Mouse (Mus musculus): ENCODE measurements at regions not wholly inside any gene's neighbourhood (a gene's known extent, or its start where the extent isn't known, plus 50 kb on each side); places are given as distances from the start of the nearest gene placed in this dataset.

GRCm38 (mm10) chr12:68862991-68863356, 296.0 kb downstream of the Rps29 start:
- H3K27me3 ChIP-seq = no peaks in the 10 kb centered on the region
- H3K27ac ChIP-seq = no peak overlapping the region
- no peak overlapping the region for H3K9ac ChIP-seq
- 41% methylated on average over 3 of the region's 3 CpGs for WGBS
- no peak overlapping the region for H3K4me2 ChIP-seq
- H3K4me1 ChIP-seq = no peaks in the 10 kb centered on the region
- H3K9me3 ChIP-seq (replicated peaks) = no peaks in the 10 kb centered on the region
- no peak overlapping the region for H3K4me3 ChIP-seq
- ATAC-seq = peak; percentile 60
- H3K36me3 ChIP-seq (ENCODE audit: poor library complexity, severe bottlenecking) = no peaks in the 10 kb centered on the region

DNA sequence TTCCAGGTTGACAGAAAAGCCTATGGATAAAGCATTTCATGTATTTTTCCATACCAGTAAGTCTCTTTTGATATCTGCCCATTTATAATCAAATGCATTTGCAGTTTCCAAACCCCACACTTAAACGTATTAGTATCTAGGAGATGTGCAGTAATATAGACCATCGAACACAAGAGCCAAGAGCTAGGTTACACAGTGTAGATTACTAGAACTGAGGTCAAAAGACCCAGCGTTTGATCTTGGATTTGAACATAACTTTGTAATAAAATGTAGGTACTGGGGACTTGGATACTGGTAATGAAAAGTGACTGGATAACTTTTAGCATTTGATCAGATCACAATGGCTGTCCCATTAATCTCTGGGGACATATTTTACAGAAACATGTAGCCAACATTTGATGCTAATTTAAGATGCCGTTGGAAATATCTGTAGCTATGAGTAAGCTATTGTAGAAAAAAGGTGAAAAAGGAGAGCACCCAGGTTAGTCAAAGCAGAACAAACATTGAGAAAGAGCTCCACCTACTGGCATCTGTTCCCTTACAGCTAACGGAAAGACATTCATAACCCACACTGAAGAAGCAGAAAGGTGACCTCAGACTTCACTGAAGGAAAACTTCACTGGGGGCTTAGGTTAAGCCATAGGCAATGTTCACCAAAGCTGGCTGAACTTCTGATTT, 296.5 kb downstream of the Rps29 start:
- Histone ChIP-seq H3K9me3 (replicated peaks) (no peaks in the 10 kb centered on the region), H3K27ac (no peak overlapping the region), H3K4me3 (no peak overlapping the region), H3K27me3 (no peaks in the 10 kb centered on the region), H3K36me3 (ENCODE audit: poor library complexity, severe bottlenecking) (no peaks in the 10 kb centered on the region), H3K9ac (no peak overlapping the region), H3K4me2 (no peak overlapping the region), H3K4me1 (no peaks in the 10 kb centered on the region)
- ATAC-seq = peak; percentile 83
- 45% methylated on average over 5 of the region's 5 CpGs for WGBS

DNA sequence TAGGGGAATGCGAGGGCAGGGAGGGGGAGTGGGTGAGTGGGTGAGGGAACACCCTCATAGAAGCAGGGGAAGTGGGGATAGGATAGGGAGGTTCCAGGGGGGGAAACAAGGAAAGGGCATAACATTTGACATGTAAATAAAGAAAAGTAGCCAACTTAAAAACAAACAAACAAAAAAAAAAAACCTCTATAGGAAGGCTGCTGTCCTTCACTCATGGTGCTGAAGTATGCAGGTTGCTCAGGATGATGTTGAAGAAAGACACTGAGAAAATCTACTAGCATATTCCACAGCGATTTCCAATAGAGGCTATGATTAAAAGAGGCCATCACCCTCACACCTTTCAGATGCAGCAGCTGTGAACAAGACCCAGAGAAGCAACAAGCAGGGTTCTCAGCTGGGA, 298.7 kb downstream of the Rps29 start:
- Histone ChIP-seq H3K27me3 (no peaks in the 10 kb centered on the region), H3K9me3 (replicated peaks) (no peaks in the 10 kb centered on the region), H3K4me2 (no peak overlapping the region), H3K9ac (no peak overlapping the region), H3K4me1 (no peaks in the 10 kb centered on the region), H3K36me3 (ENCODE audit: poor library complexity, severe bottlenecking) (no peaks in the 10 kb centered on the region), H3K27ac (no peak overlapping the region), H3K4me3 (no peak overlapping the region)
- 72% methylated on average over 2 of the region's 2 CpGs for WGBS
- no peak for ATAC-seq

GRCm38 (mm10) chr12:68849616-68850140, 309.3 kb downstream of the Rps29 start:
- no peak overlapping the region for H3K4me3 ChIP-seq
- no peak overlapping the region for H3K9ac ChIP-seq
- no peak overlapping the region for H3K27ac ChIP-seq
- H3K9me3 ChIP-seq (replicated peaks) = no peaks in the 10 kb centered on the region
- ATAC-seq = no peak
- H3K4me1 ChIP-seq = no peaks in the 10 kb centered on the region
- 72% methylated on average over 9 of the region's 9 CpGs for WGBS
- no peaks in the 10 kb centered on the region for H3K36me3 ChIP-seq (ENCODE audit: poor library complexity, severe bottlenecking)
- H3K27me3 ChIP-seq = no peaks in the 10 kb centered on the region
- no peak overlapping the region for H3K4me2 ChIP-seq

- Histone ChIP-seq H3K4me3 (no peak overlapping the region), H3K9ac (no peak overlapping the region), H3K4me1 (no peaks in the 10 kb centered on the region), H3K27me3 (no peaks in the 10 kb centered on the region), H3K4me2 (no peak overlapping the region), H3K27ac (no peak overlapping the region), H3K36me3 (ENCODE audit: poor library complexity, severe bottlenecking) (no peaks in the 10 kb centered on the region), H3K9me3 (replicated peaks) (no peaks in the 10 kb centered on the region)
- no peak for ATAC-seq
- WGBS = 98% methylated on average over 8 of the region's 8 CpGs
Measured at GRCm38 (mm10) chr12:68840815-68841214, 318.2 kb downstream of the Rps29 start.

DNA sequence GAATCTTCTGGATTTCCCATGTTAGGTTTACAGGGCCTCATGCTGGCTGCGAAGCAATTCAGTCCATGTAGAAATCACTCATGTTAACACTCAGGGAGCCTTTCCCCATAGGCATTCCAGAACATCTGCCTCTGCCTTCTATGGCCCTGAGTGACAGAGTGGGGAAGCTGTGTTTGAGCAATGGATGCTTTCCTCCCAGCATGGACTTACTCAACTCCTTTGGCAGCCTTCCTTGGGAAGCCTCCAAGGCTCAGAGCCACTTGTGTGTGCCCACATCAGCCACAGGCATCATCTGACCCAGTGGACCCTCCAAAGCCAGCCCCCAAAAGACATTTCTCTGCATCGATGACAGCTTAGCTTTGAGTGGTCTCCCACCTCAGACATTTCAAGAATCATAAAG, 318.8 kb downstream of the Rps29 start:
- Histone ChIP-seq H3K27me3 (no peaks in the 10 kb centered on the region), H3K4me2 (no peak overlapping the region), H3K4me1 (no peaks in the 10 kb centered on the region), H3K36me3 (ENCODE audit: poor library complexity, severe bottlenecking) (no peaks in the 10 kb centered on the region), H3K4me3 (no peak overlapping the region), H3K9me3 (replicated peaks) (no peaks in the 10 kb centered on the region), H3K9ac (no peak overlapping the region), H3K27ac (no peak overlapping the region)
- WGBS = 96% methylated on average over 2 of the region's 2 CpGs
- ATAC-seq = no peak

DNA sequence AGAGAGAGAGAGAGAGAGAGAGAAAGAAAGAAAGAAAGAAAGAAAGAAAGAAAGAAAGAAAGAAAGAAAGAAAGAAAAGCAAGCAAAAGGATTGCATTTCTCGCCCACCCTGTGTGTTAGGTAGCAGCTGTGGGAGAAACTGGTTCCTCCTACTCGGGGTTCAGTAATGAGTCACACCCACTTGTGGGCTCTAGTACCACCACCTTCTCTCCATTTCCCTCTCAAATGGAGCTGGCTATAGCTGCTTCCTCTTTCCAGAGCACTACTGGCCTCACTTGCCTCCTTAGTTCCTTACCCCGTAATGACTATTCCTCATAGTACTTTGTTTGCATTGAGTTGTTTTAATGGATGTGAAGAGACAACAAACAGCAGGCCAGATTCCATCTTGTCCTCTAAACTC, 323.0 kb downstream of the Rps29 start:
- H3K9ac ChIP-seq = no peak overlapping the region
- ATAC-seq = no peak
- H3K27me3 ChIP-seq = no peaks in the 10 kb centered on the region
- H3K4me1 ChIP-seq = no peaks in the 10 kb centered on the region
- no peaks in the 10 kb centered on the region for H3K36me3 ChIP-seq (ENCODE audit: poor library complexity, severe bottlenecking)
- WGBS = 85% methylated on average over 3 of the region's 3 CpGs
- H3K4me2 ChIP-seq = no peak overlapping the region
- no peaks in the 10 kb centered on the region for H3K9me3 ChIP-seq (replicated peaks)
- H3K27ac ChIP-seq = no peak overlapping the region
- no peak overlapping the region for H3K4me3 ChIP-seq

DNA sequence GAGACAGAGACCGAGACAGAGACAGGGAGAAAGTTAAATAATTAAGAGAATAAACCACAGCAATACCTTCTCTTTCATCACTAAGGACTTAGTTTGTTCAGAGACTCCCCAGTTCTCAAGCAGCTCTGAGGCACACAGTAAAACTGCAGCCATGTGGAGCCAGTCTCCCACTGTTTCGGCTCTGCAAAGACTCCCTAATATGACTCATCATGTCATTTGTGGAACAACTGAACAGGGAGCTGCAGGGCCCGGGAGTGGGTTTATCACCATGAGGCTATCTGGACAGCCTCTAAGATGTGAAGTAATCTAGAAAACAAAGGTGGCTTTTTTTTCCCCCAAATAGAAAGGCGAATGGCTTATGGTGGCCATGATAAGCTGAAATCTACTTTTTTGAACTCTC, 325.1 kb downstream of the Rps29 start:
- Histone ChIP-seq H3K27ac (no peak overlapping the region), H3K36me3 (ENCODE audit: poor library complexity, severe bottlenecking) (no peaks in the 10 kb centered on the region), H3K4me1 (no peaks in the 10 kb centered on the region), H3K27me3 (no peaks in the 10 kb centered on the region), H3K4me3 (no peak overlapping the region), H3K9me3 (replicated peaks) (no peaks in the 10 kb centered on the region), H3K9ac (no peak overlapping the region), H3K4me2 (no peak overlapping the region)
- 86% methylated on average over 4 of the region's 4 CpGs for WGBS
- ATAC-seq = no peak

DNA sequence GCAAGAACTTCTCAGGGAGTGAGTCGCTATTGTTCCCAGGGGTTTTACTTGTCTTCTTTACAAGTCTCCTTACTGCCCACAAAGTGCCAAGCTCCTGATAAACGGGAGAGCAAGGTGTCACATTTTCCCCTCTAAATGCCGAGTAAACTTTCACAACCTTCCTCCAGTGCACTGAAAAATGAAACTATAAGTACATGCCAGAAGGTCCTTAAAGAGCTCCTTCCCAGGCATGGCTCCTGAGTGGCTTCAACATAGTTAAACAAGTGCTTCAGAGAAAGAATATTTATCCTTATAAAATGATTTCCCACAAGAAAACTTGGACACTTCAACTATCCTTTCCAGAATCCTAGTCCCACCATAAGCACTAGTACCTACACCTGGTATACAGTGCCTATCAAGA, 329.6 kb downstream of the Rps29 start:
- Histone ChIP-seq H3K27ac (no peak overlapping the region), H3K4me2 (no peak overlapping the region), H3K36me3 (ENCODE audit: poor library complexity, severe bottlenecking) (no peaks in the 10 kb centered on the region), H3K4me1 (0 out of 2 replicates have a peak, but pooled peaks cover 2% of the 10 kb centered on the region), H3K4me3 (no peak overlapping the region), H3K9me3 (replicated peaks) (no peaks in the 10 kb centered on the region), H3K9ac (no peak overlapping the region), H3K27me3 (no peaks in the 10 kb centered on the region)
- WGBS = 88% methylated on average over 3 of the region's 3 CpGs
- ATAC-seq = no peak

DNA sequence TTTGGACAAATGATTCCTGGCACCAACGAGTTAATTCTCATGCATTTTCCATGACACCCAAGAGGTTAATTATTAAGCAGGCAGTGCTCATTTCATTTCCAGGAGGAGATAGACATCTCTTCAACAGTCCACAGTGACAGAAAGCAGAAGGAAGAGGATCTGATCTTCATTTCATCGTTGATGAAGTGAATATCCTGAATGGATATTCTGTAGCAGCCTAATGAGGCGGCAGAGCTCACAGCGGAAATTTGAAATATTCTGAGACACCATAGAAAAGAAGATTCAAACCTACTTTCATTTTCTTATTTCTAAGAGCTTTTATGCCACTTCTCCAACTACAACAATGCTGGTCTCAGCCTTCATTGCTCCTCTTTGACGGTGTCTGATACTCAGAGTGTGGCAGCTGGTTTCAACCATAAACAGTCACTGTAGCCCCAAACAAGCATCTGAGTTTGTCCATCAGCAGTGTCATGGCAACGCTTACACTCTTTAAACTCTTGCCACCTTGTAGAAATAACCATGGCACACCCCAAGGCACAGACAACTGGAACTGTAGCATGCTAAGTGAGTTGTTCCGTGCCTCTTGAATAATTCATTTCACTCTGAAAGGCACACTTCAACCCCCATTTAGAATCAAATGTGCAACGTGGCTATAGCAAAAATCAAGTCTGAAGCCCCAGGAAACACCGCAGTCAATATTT, 331.3 kb downstream of the Rps29 start:
- Histone ChIP-seq H3K4me2 (no peak overlapping the region), H3K27ac (no peak overlapping the region), H3K27me3 (no peaks in the 10 kb centered on the region), H3K4me3 (no peak overlapping the region), H3K36me3 (ENCODE audit: poor library complexity, severe bottlenecking) (no peaks in the 10 kb centered on the region), H3K4me1 (0 out of 2 replicates have a peak, but pooled peaks cover 2% of the 10 kb centered on the region), H3K9me3 (replicated peaks) (no peaks in the 10 kb centered on the region), H3K9ac (no peak overlapping the region)
- WGBS = 68% methylated on average over 9 of the region's 9 CpGs
- ATAC-seq = no peak

- 86% methylated on average over 5 of the region's 5 CpGs for WGBS
- no peak overlapping the region for H3K4me2 ChIP-seq
- no peak overlapping the region for H3K9ac ChIP-seq
- no peaks in the 10 kb centered on the region for H3K9me3 ChIP-seq (replicated peaks)
- ATAC-seq = no peak
- no peaks in the 10 kb centered on the region for H3K27me3 ChIP-seq
- no peak overlapping the region for H3K27ac ChIP-seq
- H3K36me3 ChIP-seq (ENCODE audit: poor library complexity, severe bottlenecking) = no peaks in the 10 kb centered on the region
- no peak overlapping the region for H3K4me3 ChIP-seq
- no peaks in the 10 kb centered on the region for H3K4me1 ChIP-seq
Measured at GRCm38 (mm10) chr12:68794396-68794795, 364.6 kb downstream of the Rps29 start.

GRCm38 (mm10) chr12:68783636-68784035, 375.4 kb downstream of the Rps29 start:
- Histone ChIP-seq H3K27ac (no peak overlapping the region), H3K4me2 (no peak overlapping the region), H3K27me3 (no peaks in the 10 kb centered on the region), H3K36me3 (ENCODE audit: poor library complexity, severe bottlenecking) (no peaks in the 10 kb centered on the region), H3K4me3 (no peak overlapping the region), H3K4me1 (no peaks in the 10 kb centered on the region), H3K9me3 (replicated peaks) (no peaks in the 10 kb centered on the region), H3K9ac (no peak overlapping the region)
- no peak for ATAC-seq
- 85% methylated on average over 4 of the region's 4 CpGs for WGBS
